Mouse (Mus musculus): Measurements from ENCODE around the gene Trpm5.

The Trpm5 gene

GRCm38 (mm10) chr7:143094592-143095553 is at the start of gene Trpm5:
Gene Trpm5, minus strand, starts transcription at chr7:143094642.
- DNase-seq (ENCODE audit: extremely low spot score, low read depth, low spot score) = peak; percentile 46

- no peak for DNase-seq (ENCODE audit: extremely low spot score, low read depth, low spot score)
Observed at GRCm38 (mm10) chr7:143142680-143143079, 48.2 kb upstream of the Trpm5 start.

- no peak for DNase-seq (ENCODE audit: extremely low spot score, low read depth, low spot score)
Observed at GRCm38 (mm10) chr7:143139932-143140331, 45.5 kb upstream of the Trpm5 start.

- no peak for DNase-seq (ENCODE audit: extremely low spot score, low read depth, low spot score)
Observed at GRCm38 (mm10) chr7:143138789-143139188, 44.3 kb upstream of the Trpm5 start.

GRCm38 (mm10) chr7:143136561-143136960 is 42.1 kb upstream of the Trpm5 start:
- DNase-seq (ENCODE audit: extremely low spot score, low read depth, low spot score) = no peak

- DNase-seq (ENCODE audit: extremely low spot score, low read depth, low spot score) = no peak
Observed at GRCm38 (mm10) chr7:143136125-143136524, 41.7 kb upstream of the Trpm5 start.

- DNase-seq (ENCODE audit: extremely low spot score, low read depth, low spot score) = no peak
Observed at GRCm38 (mm10) chr7:143132815-143133214, 38.4 kb upstream of the Trpm5 start.

- DNase-seq (ENCODE audit: extremely low spot score, low read depth, low spot score) = no peak
Observed at GRCm38 (mm10) chr7:143124902-143125301, 30.5 kb upstream of the Trpm5 start.

GRCm38 (mm10) chr7:143123876-143124669 is 29.6 kb upstream of the Trpm5 start:
- peak; percentile 80 for DNase-seq (ENCODE audit: extremely low spot score, low read depth, low spot score)

GRCm38 (mm10) chr7:143122191-143122590 is 27.7 kb upstream of the Trpm5 start:
- no peak for DNase-seq (ENCODE audit: extremely low spot score, low read depth, low spot score)

GRCm38 (mm10) chr7:143119826-143120225 is 25.4 kb upstream of the Trpm5 start:
- no peak for DNase-seq (ENCODE audit: extremely low spot score, low read depth, low spot score)

- no peak for DNase-seq (ENCODE audit: extremely low spot score, low read depth, low spot score)
Observed at GRCm38 (mm10) chr7:143119407-143119806, 25.0 kb upstream of the Trpm5 start.

- DNase-seq (ENCODE audit: extremely low spot score, low read depth, low spot score) = no peak
Observed at GRCm38 (mm10) chr7:143116521-143116920, 22.1 kb upstream of the Trpm5 start.

- DNase-seq (ENCODE audit: extremely low spot score, low read depth, low spot score) = no peak
Observed at GRCm38 (mm10) chr7:143114773-143115172, 20.3 kb upstream of the Trpm5 start.

GRCm38 (mm10) chr7:143112395-143112794 is 18.0 kb upstream of the Trpm5 start:
- no peak for DNase-seq (ENCODE audit: extremely low spot score, low read depth, low spot score)

- no peak for DNase-seq (ENCODE audit: extremely low spot score, low read depth, low spot score)
Observed at GRCm38 (mm10) chr7:143111719-143112118, 17.3 kb upstream of the Trpm5 start.

GRCm38 (mm10) chr7:143110803-143111202 is 16.4 kb upstream of the Trpm5 start:
- no peak for DNase-seq (ENCODE audit: extremely low spot score, low read depth, low spot score)

GRCm38 (mm10) chr7:143109696-143110095 is 15.3 kb upstream of the Trpm5 start:
- no peak for DNase-seq (ENCODE audit: extremely low spot score, low read depth, low spot score)

- no peak for DNase-seq (ENCODE audit: extremely low spot score, low read depth, low spot score)
Observed at GRCm38 (mm10) chr7:143108996-143109660, 14.7 kb upstream of the Trpm5 start.

GRCm38 (mm10) chr7:143108200-143108599 is 13.8 kb upstream of the Trpm5 start:
- no peak for DNase-seq (ENCODE audit: extremely low spot score, low read depth, low spot score)
